Mouse (Mus musculus) embryonic fibroblast, embryonic 13.5 days (primary cell): ENCODE data around the gene Cpvl. TPM values are rescaled to one million over a fixed set of nuclear protein-coding genes. Genes with fewer than 3 reads are reported as not detected.

ENCODE experiments used
- H3K27ac ChIP-seq: 2 replicates; pipeline ENCODE4 v1.5.1; 2012; ENCODE audit warnings: low read length, control low read depth, inconsistent platforms; ENCODE audit not compliant: insufficient read depth
- H3K4me1 ChIP-seq: 2 replicates; pipeline ENCODE4 v1.6.1; 2011; ENCODE audit warnings: low read length; ENCODE audit not compliant: control insufficient read depth, insufficient read depth
- H3K4me3 ChIP-seq: 2 replicates; pipeline ENCODE4 v1.5.1; 2011; ENCODE audit warnings: mild to moderate bottlenecking, control low read depth, low read length; ENCODE audit not compliant: insufficient read depth
- CTCF ChIP-seq: IDR thresholded peaks from 2 replicates; pipeline ENCODE4 v1.5.1; 2011; ENCODE audit warnings: mild to moderate bottlenecking, control low read depth, low read length, moderate library complexity, borderline replicate concordance; ENCODE audit not compliant: insufficient read depth
- POLR2A ChIP-seq: IDR thresholded peaks from 2 replicates; pipeline ENCODE4 v1.6.1; 2011; ENCODE audit warnings: low read depth, mild to moderate bottlenecking, control low read depth, low read length, moderate library complexity
- polyA plus RNA-seq: library from polyadenylated mRNA; stranded (reverse); fragments of >200 nt; gene quantifications from 2 replicates; pipeline ENCODE4 v1.2.4, GENCODE M21; 2011; ENCODE audit warnings: low read depth; ENCODE audit not compliant: missing spikeins, insufficient read length

Cpvl gene
- polyA plus RNA-seq, 1 experiment: not detected

DNA sequence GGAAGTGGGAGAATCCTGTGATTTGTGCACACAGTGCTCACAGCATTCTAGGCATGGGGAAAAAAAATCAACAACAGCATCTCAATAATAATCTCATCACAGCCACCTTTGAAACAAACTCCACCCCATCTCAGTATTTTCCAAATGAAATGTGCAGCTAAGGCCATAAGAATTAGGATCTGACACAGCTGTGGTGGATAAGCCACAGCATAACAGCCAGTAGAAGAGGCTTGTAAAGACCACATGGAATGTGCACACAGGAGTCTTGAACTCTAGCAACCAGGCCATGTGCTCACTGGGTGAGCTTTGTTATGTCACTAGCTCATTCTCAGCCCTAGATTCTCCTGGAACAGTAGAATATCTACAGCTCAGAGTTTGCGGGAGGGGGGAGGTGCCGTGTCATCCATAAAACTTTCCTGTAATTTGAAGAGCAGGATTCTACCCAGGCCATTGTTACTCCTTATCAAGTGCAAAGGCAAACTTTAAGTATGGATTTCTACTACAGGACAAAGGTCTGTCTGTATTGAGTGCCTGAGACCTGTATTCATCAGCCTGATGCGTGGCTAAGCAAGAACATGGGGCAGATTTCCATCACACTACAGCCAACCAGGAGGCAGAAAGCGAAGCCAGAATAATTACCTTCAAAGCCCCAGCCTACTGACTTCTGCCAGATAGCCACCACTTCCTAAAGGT lies 73.6 kb downstream of the Cpvl start:
- Histone ChIP-seq H3K4me1 (peaks cover 6% of the 10 kb centered on the region; the same call in 1 of the 2 replicates), H3K4me3 (no peak overlapping the region), H3K27ac (no peak overlapping the region)
- TF ChIP-seq CTCF: no peak
- no peak for TF ChIP-seq POLR2A

DNA sequence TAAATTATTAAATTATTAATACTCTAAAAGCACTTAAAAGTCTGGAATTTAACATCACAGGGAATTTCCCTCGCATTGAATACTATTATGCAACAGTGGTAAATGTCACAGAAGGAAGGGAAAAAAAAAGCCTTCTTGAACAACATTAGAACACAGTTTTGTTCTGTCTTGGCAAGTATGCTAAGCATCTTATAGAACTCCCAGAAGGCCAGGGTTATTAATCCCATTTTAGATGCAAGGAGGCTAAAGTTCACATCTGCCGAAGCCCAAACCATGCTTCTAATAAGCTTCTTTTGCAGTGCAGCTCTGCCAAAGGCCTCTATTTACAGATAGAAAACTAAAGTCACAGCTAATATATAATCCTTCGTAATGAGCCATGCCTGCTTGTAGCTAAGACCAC lies 74.3 kb downstream of the Cpvl start:
- no peak overlapping the region for H3K4me3 ChIP-seq
- H3K4me1 ChIP-seq: peaks cover 6% of the 10 kb centered on the region; the same call in 1 of the 2 replicates
- no peak overlapping the region for H3K27ac ChIP-seq
- TF ChIP-seq CTCF (no peak), POLR2A (no peak)

DNA sequence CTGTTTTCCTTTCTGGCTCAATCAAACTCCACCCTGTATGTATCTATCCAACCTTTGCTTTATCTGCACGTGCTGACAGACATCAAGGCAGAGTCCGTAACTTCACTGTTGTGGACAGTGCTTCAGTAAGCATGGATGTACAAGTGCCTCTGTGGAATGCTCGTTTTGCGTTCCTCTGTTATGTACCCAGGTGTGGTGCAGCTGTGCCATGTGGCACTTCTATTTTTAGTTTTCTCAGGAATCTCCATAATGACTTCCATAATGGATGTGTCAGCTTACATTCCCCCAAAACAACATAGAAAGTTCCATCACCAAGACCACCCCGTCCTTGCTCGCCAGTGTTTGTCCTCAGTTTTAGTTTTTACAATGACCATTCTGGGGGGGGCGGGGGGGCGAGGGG lies 76.7 kb downstream of the Cpvl start:
- Histone ChIP-seq H3K4me1 (peaks cover 6% of the 10 kb centered on the region; the same call in 1 of the 2 replicates), H3K4me3 (no peak overlapping the region), H3K27ac (no peak overlapping the region)
- TF ChIP-seq POLR2A (no peak), CTCF (no peak)

DNA sequence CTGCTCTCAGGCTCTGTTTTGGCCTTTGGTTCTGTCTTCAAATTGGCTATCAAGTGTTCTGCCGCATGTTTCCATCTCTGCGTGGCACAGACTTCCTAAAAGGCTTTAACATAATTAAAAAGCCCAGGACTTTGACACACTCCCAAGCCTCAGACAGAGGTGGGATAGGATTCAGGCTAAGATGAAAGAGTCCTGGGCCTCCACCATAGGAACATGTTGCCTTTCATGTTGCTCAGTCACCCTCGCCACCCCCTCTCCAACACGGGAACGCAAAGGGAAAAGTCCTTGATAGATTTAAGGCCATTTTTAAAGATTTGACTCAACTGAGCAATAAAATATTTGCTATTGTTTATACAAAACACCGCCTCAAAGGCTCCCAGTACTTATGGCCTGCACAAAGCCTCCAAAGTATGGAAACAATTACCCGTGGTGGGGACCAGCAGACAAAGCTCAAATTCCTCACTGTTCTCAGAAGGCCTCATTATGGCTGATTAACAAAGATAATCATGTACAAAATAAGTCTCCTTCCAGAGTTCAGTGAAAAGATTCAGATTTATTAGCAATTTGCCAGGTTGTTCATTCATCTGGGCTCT lies 80.5 kb downstream of the Cpvl start:
- TF ChIP-seq CTCF (no peak), POLR2A (no peak)
- Histone ChIP-seq H3K27ac (no peak overlapping the region), H3K4me3 (no peak overlapping the region), H3K4me1 (no peaks in the 10 kb centered on the region; the same call in 1 of the 2 replicates)

DNA sequence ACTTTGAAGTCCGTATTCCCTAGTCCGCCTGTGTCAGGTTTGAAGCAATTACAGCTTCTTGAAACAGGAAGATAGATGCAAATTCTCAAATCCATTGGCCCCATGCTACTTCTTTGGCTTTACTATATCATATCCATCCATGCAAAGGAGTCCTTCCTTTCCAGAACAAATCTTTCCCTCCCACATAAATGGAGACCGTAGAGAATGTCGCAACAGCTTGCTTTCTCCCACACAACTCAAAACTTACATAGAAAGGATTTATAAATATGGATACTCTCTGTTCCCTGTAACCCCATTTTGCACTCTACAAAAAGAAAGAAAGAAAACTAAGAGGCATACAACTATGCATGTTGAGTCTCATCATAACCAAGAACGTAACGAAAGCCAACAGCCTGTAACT lies 81.3 kb downstream of the Cpvl start:
- no peak overlapping the region for H3K27ac ChIP-seq
- TF ChIP-seq CTCF: no peak
- no peak for TF ChIP-seq POLR2A
- H3K4me3 ChIP-seq: no peak overlapping the region
- no peaks in the 10 kb centered on the region; the same call in 1 of the 2 replicates for H3K4me1 ChIP-seq

DNA sequence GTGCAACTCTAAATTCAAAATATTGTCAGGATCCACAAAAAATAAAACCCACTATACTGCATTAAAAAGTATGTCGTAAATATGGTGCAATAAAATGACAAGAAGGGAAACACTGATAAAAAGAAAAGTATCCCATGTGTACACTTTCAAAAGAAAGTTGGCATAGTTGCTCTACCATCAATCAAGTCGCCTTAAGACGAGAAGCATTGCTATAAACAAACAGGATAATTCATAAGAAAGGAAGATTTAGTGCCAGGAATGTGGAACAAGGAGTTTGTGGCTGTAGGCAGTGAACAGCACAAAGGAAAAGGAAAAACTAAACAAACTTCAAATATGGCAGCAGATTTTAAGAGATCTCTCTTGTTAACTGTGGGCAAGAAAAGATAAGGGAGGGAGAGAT lies 84.7 kb downstream of the Cpvl start:
- H3K4me3 ChIP-seq: no peak overlapping the region
- H3K27ac ChIP-seq: no peak overlapping the region
- TF ChIP-seq CTCF (no peak), POLR2A (no peak)
- H3K4me1 ChIP-seq: no peaks in the 10 kb centered on the region

DNA sequence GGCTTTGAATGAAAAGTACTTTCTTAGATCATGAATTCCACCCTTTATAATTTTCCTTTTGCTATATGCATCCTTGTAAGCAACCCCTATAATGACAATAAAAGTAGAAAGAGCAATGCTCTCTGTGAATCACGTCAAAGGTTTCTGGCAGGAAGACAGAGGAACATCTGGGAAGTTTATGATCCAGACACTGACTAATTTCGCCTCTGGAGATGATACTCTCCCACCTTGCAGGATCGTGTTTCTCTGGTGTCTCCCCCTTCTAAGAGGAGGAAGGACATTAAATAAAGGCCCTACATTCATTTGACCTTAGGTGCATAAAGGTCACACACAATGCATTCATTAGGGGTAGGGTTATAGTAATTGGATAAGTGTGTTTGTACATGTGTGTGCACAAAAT lies 87.4 kb downstream of the Cpvl start:
- no peaks in the 10 kb centered on the region for H3K4me1 ChIP-seq
- H3K27ac ChIP-seq: no peak overlapping the region
- no peak overlapping the region for H3K4me3 ChIP-seq
- TF ChIP-seq CTCF (no peak), POLR2A (no peak)

DNA sequence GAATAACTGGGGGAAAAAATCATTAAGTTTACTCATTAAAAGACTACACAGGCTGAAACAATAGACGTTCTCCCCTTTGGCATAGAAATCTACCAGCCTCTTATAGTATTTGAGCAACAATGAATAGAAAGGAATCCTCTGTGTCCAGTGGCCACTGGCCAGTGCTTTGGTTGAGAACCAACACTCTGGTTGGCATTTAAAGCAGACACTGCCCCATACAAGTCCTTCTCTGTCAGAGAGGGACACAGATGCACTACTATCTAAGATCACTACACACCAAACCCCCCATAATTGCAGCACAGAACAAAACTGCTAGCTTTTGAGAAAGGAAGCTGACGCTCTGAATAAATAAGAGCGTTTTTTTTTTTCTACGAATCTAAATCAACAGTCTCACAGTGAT lies 93.5 kb downstream of the Cpvl start:
- no peaks in the 10 kb centered on the region for H3K4me1 ChIP-seq
- TF ChIP-seq CTCF: no peak
- no peak overlapping the region for H3K27ac ChIP-seq
- H3K4me3 ChIP-seq: no peak overlapping the region

DNA sequence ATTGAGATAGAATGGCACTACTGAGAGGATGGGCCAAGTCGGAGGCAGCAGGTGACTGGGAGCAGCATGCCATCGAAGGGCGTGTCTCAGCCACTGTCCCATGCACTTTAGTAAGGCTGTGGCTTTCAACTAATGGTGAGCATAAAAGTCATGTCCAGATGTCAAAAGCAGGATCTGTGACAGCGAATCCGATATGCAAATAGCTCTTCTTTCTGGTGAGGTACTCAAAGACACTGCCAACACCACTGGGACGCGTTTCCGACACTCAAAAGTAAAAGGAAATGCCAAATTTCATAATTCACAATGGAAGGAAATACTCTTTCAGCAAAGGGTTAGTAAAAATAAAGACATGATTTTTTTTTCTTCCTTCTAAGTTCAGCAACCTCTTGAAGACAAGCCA lies 94.0 kb downstream of the Cpvl start:
- no peak overlapping the region for H3K4me3 ChIP-seq
- no peak overlapping the region for H3K27ac ChIP-seq
- H3K4me1 ChIP-seq: no peaks in the 10 kb centered on the region
- TF ChIP-seq POLR2A (no peak), CTCF (no peak)

DNA sequence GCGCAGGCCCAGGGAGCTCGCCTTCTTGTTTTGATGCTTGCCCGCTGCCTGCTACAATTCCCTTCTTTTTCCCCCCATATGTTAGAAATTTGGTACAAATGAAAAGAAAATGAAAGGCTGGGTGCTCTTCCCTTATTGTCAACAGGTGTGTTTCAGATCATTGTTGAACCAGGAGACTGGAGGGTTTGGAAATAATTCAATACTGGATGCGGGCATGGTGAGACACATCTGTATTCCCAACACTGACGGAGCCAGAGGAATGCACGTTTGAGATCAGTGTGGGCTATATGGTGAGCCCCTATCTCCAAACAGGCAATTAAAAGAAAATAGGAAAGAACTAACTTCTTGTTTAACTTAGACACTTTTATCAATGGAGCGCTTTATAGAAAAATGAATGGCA lies 95.1 kb downstream of the Cpvl start:
- Histone ChIP-seq H3K4me1 (no peaks in the 10 kb centered on the region), H3K27ac (no peak overlapping the region), H3K4me3 (no peak overlapping the region)
- TF ChIP-seq CTCF (no peak), POLR2A (no peak)
